Mouse (Mus musculus): ENCODE results near the gene Dcbld1. TPM values are rescaled to one million over a fixed set of nuclear protein-coding genes. Genes with fewer than 3 reads are reported as not detected.

Gene Dcbld1
- polyA plus RNA-seq (2012; ENCODE audit: insufficient read depth, insufficient read length, low replicate concordance, missing spikeins) = not detected in 2 replicates

GRCm38 (mm10) chr10:52233301-52233968, at the start of gene Dcbld1:
Gene Dcbld1, plus strand, starts transcription at chr10:52233619.
- H3K27ac ChIP-seq (ENCODE audit: insufficient read depth, low read depth, low read length) = no peak within 1 kb of the TSS
- 0 out of 2 replicates have a peak, but pooled peaks cover 2% of the 10 kb centered on the region for H3K4me1 ChIP-seq (ENCODE audit: control insufficient read depth, insufficient read depth, low read length)
- TF ChIP-seq POLR2A (IDR thresholded peaks at IDR 0.05; ENCODE audit: insufficient read depth, low read depth, low read length) (0 out of 2 replicates have a peak, but pooled peaks have one; percentile 24), CTCF (IDR thresholded peaks at IDR 0.05; ENCODE audit: insufficient read depth, low read depth, low read length) (no peak)
- peak within 1 kb of the TSS; percentile 71 for H3K4me3 ChIP-seq (ENCODE audit: insufficient read depth, low read depth, low read length)
- under 1% methylated on average over 58 of the region's 60 CpGs for WGBS

GRCm38 (mm10) chr10:52185900-52186299, 47.5 kb upstream of the Dcbld1 start:
- 86% methylated on average over 4 of the region's 4 CpGs for WGBS
- no peak overlapping the region for H3K4me3 ChIP-seq (ENCODE audit: insufficient read depth, low read depth, low read length)
- H3K4me1 ChIP-seq (ENCODE audit: control insufficient read depth, insufficient read depth, low read length) = no peaks in the 10 kb centered on the region
- H3K27ac ChIP-seq (ENCODE audit: insufficient read depth, low read depth, low read length) = no peak overlapping the region
- TF ChIP-seq CTCF (IDR thresholded peaks at IDR 0.05; ENCODE audit: insufficient read depth, low read depth, low read length) = no peak
- no peak for TF ChIP-seq POLR2A (IDR thresholded peaks at IDR 0.05; ENCODE audit: insufficient read depth, low read depth, low read length)

GRCm38 (mm10) chr10:52194957-52195852, 38.2 kb upstream of the Dcbld1 start, which contains the start of gene Ros1:
Gene Ros1, minus strand, starts transcription at chr10:52195244.
- no peak within 1 kb of the TSS for H3K27ac ChIP-seq (ENCODE audit: insufficient read depth, low read depth, low read length)
- no peak within 1 kb of the TSS for H3K4me3 ChIP-seq (ENCODE audit: insufficient read depth, low read depth, low read length)
- no peaks in the 10 kb centered on the region for H3K4me1 ChIP-seq (ENCODE audit: control insufficient read depth, insufficient read depth, low read length)
- 89% methylated on average over 7 of the region's 7 CpGs for WGBS
- TF ChIP-seq POLR2A (IDR thresholded peaks at IDR 0.05; ENCODE audit: insufficient read depth, low read depth, low read length) (no peak), CTCF (IDR thresholded peaks at IDR 0.05; ENCODE audit: insufficient read depth, low read depth, low read length) (no peak)

GRCm38 (mm10) chr10:52204006-52204405, 29.4 kb upstream of the Dcbld1 start:
- H3K4me3 ChIP-seq (ENCODE audit: insufficient read depth, low read depth, low read length) = no peak overlapping the region
- no peak for TF ChIP-seq POLR2A (IDR thresholded peaks at IDR 0.05; ENCODE audit: insufficient read depth, low read depth, low read length)
- no peak for TF ChIP-seq CTCF (IDR thresholded peaks at IDR 0.05; ENCODE audit: insufficient read depth, low read depth, low read length)
- WGBS = 78% methylated on average over 2 of the region's 2 CpGs
- H3K4me1 ChIP-seq (ENCODE audit: control insufficient read depth, insufficient read depth, low read length) = no peaks in the 10 kb centered on the region
- no peak overlapping the region for H3K27ac ChIP-seq (ENCODE audit: insufficient read depth, low read depth, low read length)

- Histone ChIP-seq H3K27ac (ENCODE audit: insufficient read depth, low read depth, low read length) (no peak overlapping the region), H3K4me1 (ENCODE audit: control insufficient read depth, insufficient read depth, low read length) (no peaks in the 10 kb centered on the region), H3K4me3 (ENCODE audit: insufficient read depth, low read depth, low read length) (no peak overlapping the region)
- TF ChIP-seq CTCF (IDR thresholded peaks at IDR 0.05; ENCODE audit: insufficient read depth, low read depth, low read length) (no peak), POLR2A (IDR thresholded peaks at IDR 0.05; ENCODE audit: insufficient read depth, low read depth, low read length) (no peak)
- 80% methylated on average over 2 of the region's 2 CpGs for WGBS
These were observed 18.1 kb upstream of the Dcbld1 start for GRCm38 (mm10) chr10:52215267-52215818.

GRCm38 (mm10) chr10:52216797-52217563, 16.4 kb upstream of the Dcbld1 start:
- peak; percentile 59; the same call in 1 of the 2 replicates for TF ChIP-seq CTCF (IDR thresholded peaks at IDR 0.05; ENCODE audit: insufficient read depth, low read depth, low read length)
- TF ChIP-seq POLR2A (IDR thresholded peaks at IDR 0.05; ENCODE audit: insufficient read depth, low read depth, low read length) = no peak
- 26% methylated on average over 7 of the region's 7 CpGs for WGBS

GRCm38 (mm10) chr10:52217564-52217934, 15.9 kb upstream of the Dcbld1 start:
- Histone ChIP-seq H3K4me3 (ENCODE audit: insufficient read depth, low read depth, low read length) (no peak overlapping the region), H3K4me1 (ENCODE audit: control insufficient read depth, insufficient read depth, low read length) (no peaks in the 10 kb centered on the region), H3K27ac (ENCODE audit: insufficient read depth, low read depth, low read length) (no peak overlapping the region)
- 22% methylated on average over 7 of the region's 7 CpGs for WGBS
- TF ChIP-seq POLR2A (IDR thresholded peaks at IDR 0.05; ENCODE audit: insufficient read depth, low read depth, low read length) (no peak), CTCF (IDR thresholded peaks at IDR 0.05; ENCODE audit: insufficient read depth, low read depth, low read length) (no peak)

More at GRCm38 (mm10) chr10:52216797-52217563, 16.4 kb upstream of the Dcbld1 start:
- H3K4me3 ChIP-seq (ENCODE audit: insufficient read depth, low read depth, low read length) = no peak overlapping the region
- H3K27ac ChIP-seq (ENCODE audit: insufficient read depth, low read depth, low read length) = no peak overlapping the region
- H3K4me1 ChIP-seq (ENCODE audit: control insufficient read depth, insufficient read depth, low read length) = no peaks in the 10 kb centered on the region

- WGBS = 61% methylated on average over 3 of the region's 3 CpGs
- Histone ChIP-seq H3K27ac (ENCODE audit: insufficient read depth, low read depth, low read length) (no peak overlapping the region), H3K4me3 (ENCODE audit: insufficient read depth, low read depth, low read length) (no peak overlapping the region), H3K4me1 (ENCODE audit: control insufficient read depth, insufficient read depth, low read length) (no peaks in the 10 kb centered on the region)
- TF ChIP-seq CTCF (IDR thresholded peaks at IDR 0.05; ENCODE audit: insufficient read depth, low read depth, low read length) (no peak), POLR2A (IDR thresholded peaks at IDR 0.05; ENCODE audit: insufficient read depth, low read depth, low read length) (no peak)
These were observed 13.8 kb upstream of the Dcbld1 start for GRCm38 (mm10) chr10:52219600-52219999.
